Mouse (Mus musculus): ENCODE measurements around the gene Cop1.

The Cop1 gene

DNA sequence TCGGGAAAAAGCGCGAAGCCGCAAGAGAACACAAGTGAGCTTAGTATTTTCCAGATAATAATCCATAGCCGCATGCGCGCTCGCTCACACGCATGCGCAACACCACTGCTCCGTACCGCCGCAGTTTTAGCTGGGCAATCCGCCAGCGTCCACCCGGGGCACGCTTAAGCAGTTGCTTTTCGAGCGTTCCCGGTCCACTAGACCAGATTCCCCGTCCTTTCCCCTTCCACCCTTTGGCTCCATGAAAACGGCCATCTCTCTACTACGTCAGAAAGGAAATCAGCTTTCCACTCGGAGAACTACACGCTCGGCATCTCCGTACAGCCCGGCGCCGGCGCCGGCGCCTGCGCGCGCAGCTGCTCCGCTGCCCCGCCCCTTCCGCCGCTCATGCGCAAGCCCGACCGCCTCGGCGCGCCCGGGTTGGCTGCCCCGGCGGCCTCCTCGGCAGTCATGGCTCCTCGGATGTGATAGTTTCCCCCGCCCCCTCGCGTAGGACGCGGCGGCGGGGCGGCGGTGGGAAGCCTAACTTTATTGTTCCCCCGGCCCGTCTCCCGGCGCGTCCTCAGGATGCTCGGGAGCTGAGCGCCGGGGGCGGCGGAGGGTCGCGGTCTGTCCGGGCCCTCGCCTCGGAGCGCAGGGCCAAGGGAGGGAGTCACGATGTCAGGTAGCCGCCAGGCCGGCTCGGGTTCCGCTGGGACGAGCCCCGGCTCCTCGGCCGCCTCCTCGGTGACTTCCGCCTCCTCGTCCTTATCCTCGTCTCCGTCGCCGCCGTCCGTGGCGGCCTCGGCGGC, at the start of gene Cop1:
Gene Cop1 (plus strand): TSS at position 540 of the 791 bp plus-strand sequence.
- DNase-seq: peak; percentile 95 to 96

DNA sequence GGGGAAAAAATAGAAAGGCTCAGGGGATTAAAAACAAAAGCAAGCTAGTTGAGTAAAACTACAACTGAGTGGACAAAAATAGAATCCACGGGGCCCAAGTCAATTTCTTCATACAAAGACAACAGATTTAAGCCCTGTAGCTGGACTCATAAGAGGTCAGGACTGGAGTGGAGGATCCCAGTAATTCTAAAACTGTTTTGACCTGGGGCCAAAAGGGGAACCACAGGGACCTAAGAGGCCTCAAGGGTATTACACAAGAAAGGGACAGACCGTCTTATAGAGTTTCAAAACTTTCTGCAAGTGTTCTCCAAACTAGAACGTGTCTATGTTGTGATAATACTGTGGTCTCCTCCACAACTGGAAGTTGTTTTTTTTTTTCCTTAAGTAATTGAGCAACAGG, 45.4 kb upstream of the Cop1 start:
- DNase-seq: no peak

GRCm38 (mm10) chr1:159198603-159199002, 33.5 kb upstream of the Cop1 start:
- no peak for DNase-seq

- no peak for DNase-seq
These were observed 32.5 kb upstream of the Cop1 start for GRCm38 (mm10) chr1:159199606-159200005.

DNA sequence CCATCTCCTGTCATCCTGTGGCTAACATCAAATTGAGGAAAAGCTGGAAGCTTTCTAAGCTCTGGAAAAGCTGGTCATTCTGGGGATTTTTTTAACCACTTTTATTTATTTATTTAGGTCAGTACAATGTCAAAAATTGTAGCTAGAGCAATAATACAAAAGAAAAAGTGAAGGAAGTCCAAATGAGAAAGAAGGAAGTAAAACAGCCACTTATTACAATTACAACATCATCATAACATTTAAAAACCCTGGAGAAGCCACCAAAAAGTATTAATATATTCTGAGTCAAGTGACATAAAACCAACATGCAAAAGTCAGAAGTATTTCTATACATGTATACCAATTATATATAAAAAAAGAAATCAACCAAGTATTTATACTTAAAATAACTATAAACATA, 30.9 kb upstream of the Cop1 start:
- no peak for DNase-seq

GRCm38 (mm10) chr1:159211711-159212110, 20.4 kb upstream of the Cop1 start:
- DNase-seq: no peak

GRCm38 (mm10) chr1:159217437-159217836, 14.7 kb upstream of the Cop1 start:
- no peak for DNase-seq

DNA sequence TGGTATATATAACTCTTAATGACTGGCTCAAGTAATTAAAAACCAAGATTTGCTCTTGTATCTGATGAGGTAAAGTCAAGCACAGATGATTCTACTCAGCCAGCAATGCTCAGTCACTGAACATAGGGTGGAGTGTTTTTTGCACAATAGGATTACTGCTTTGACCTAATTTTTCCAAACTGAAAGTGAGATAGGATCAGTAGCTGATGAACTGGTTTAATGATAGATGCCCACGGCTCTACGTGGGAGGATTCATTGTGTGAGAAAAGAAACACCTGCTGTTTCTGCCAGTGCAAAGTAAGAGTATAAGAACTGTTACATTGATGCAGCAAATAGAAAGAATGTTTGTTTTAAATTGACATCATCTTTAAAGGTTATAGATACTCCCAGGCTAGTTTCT, 10.1 kb upstream of the Cop1 start:
- DNase-seq: no peak

DNA sequence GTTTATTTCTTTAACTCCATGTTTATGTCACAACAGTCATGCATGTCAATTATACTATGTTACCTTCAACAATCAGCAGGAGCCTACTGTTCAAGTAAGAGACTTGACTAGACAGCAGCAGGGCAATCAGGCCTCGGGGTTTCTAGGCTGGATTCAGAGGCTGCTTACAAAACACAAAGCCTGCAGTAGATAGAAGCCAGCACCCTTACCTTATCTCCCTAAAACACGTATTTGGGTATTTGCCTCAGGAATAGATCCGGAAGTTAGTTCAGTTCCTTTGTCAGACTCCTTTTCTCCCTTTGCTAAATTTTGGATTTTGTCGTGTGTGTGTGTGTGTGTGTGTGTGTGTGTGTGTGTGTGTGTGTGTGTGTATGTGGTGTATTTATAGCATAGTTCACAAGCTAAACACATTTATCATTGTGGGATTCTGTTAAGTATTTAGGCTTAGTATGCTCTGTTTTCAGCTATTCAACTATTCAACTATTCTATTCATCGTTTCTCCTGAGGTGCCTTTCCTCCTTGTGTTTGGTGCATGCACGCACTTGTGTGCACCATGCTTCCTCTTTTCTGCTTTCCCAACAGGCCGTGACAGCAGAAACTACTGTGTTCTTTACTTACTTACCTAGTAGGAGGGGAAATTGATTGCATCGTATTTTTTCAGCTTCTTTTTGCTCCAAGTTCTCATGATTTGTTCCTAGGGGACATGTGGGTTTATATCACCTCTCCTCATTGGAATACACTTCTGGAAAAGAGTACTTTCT, 6.9 kb upstream of the Cop1 start:
- DNase-seq: no peak

DNA sequence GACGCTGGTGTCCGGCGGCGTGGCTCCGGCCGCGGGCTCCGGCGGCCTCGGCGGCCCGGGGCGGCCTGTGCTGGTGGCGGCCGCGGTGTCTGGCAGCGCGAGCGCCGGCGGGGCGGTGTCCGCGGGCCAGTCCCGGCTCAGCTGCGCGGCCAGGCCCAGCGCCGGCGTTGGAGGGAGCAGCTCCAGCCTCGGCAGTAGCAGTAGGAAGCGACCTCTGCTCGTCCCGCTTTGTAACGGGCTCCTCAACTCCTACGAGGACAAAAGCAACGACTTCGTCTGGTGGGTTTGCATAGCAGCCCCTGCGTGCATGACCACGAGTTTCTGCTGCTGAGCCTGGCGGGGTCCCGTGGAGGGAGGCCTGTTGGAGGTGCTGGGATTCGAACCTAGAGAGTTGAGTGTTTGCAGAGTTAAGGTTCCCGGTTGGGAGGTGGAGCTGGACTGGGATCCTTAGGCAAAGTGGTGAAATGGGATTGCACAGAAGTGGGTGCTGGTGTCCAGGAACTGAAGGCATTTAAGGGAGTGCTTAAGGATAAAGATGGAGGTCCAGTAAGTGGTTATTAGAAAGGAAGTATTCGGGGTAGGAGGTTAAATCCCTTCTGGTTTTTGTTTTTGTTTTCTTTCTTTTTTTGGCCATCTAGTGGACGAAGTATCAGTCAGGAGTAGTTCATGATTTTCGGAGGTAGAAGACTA, 597 bp downstream of the Cop1 start:
- DNase-seq: peak; percentile 54 to 67

DNA sequence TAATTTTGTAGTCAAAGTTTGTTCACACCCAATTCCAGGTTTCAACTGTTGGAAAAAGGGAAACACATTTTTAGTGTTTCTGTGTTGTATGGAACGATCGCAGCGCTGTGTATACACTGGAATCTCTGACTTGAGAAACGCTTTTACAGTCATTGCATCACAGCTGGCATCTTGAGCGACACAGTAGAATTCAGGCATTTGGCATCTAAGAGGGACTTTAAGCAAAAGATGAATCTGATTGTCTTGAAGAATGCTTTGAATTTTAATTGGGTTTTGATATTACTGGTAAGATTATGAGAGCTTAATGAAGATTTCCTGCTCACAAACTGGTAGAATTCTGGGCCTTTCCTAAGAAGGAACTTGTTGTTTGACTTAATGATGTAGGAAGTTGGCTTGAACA, 1.3 kb downstream of the Cop1 start:
- no peak for DNase-seq

GRCm38 (mm10) chr1:159234496-159234895, 2.4 kb downstream of the Cop1 start:
- DNase-seq: no peak

DNA sequence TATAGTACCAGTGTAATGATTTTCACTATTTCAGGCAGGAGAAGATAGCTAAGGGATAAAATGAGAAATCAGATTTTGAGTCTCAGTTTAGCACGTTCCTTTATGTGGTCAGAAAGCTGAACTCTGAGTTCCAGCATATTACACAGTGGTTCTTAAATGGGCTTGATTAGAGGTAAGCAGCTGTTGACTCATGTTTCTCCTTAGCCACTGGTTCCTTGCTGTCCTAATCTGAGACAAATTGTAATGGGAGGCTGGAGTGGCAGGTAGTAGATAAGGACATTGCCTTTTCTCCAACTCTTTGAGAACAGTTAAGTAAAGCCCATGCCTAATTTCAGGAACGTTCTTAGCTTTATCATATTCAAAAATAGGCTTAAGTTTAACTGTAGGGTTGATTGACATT, 3.6 kb downstream of the Cop1 start:
- DNase-seq: no peak

GRCm38 (mm10) chr1:159238147-159238546, 6.0 kb downstream of the Cop1 start:
- no peak for DNase-seq

- no peak for DNase-seq
These were observed 18.2 kb downstream of the Cop1 start for GRCm38 (mm10) chr1:159250320-159250719.

- DNase-seq: no peak
These were observed 21.0 kb downstream of the Cop1 start for GRCm38 (mm10) chr1:159253078-159253477.

- DNase-seq: no peak
These were observed 23.0 kb downstream of the Cop1 start for GRCm38 (mm10) chr1:159254906-159255685.

- no peak for DNase-seq
These were observed 24.4 kb downstream of the Cop1 start for GRCm38 (mm10) chr1:159256543-159256942.

- DNase-seq: no peak
These were observed 31.7 kb downstream of the Cop1 start for GRCm38 (mm10) chr1:159263820-159264219.

DNA sequence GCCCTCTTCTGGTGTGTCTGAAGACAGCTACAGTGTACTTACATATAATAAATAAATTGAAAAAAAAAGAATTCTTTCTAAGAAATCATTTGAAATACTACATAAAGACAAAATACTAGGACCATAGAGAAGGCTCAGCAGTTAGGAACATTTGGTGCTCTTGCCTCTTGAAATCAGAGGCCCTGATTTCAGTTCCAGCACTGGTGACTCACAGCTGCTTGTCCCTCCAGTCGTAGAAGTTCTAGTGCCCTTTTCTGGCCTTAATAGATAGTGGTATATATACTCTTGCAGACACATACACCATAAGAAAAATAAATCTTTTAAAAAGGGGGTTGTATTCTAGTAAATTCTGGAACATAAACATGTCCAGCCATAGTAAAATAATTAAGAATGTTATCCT, 48.0 kb downstream of the Cop1 start:
- no peak for DNase-seq

DNA sequence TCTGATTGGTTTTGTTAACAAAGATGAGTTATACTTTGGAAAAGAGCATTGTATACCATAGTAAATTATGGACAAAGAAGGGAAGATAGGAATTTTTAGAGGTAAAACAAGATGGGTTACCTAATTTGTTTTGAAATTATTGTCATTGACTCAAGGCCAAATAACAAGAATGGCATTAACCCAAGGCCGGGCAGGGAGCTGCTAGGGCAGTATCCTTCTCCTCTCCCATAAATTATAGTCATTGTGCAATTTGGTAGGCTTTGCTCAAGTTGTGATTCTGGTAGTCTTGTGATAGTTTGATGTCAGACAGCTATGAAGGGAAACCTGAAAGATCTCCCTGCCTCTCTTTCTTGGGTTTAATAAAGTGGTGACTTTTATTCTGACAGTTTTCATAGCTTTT, 49.7 kb downstream of the Cop1 start:
- DNase-seq: no peak

GRCm38 (mm10) chr1:159286833-159287232, 54.7 kb downstream of the Cop1 start:
- DNase-seq: peak in 1 of 2 experiments; percentile 15

- DNase-seq: peak; percentile 44 to 64
These were observed 58.1 kb downstream of the Cop1 start for GRCm38 (mm10) chr1:159290219-159290618.

Measured in cerebellum, postnatal 14 days (tissue).